Mouse (Mus musculus): Measurements from ENCODE around the gene Olfr750.

DNA sequence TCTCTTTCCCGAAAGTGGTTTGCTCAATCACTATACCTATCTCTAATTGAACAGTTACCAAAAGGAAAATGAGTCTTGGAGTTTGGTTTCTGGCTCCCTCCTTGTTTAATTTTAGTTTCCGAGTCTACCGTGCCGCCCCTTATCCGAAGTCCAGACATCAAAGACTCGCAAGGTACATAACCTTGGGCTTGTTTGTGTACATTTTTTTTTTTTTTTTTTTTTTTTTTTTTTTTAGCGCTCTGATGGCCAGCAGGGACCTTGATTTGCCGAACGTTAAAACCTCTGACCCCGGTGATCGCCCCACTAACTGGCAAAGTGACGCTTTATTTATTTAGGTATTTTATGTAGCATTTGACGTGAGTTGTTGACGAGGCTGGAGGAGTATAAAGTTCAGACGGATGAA, 15.4 kb upstream of the Olfr750 start:
- TF ChIP-seq MAFK (IDR thresholded peaks at IDR 0.05; ENCODE audit: insufficient read depth, low read depth, low read length) (no peak), ZC3H11A (IDR thresholded peaks at IDR 0.05; ENCODE audit: borderline replicate concordance, low read depth, low read length) (no peak)

Measured in ES-E14 (cell line).